Mouse (Mus musculus): ENCODE results near the gene Gm11937. TPM values are rescaled to one million over a fixed set of nuclear protein-coding genes. Genes with fewer than 3 reads are reported as not detected.

Gene Gm11937
- not detected for polyA plus RNA-seq (2017; shearing (Covaris generic))

GRCm38 (mm10) chr11:99610089-99610488, at the start of gene Gm11937:
Gm11937 (minus strand) TSS chr11:99610189.

GRCm38 (mm10) chr11:99658467-99659010, 48.5 kb upstream of the Gm11937 start, which contains the start of gene Gm11563:
Gm11563 (minus strand) TSS chr11:99658960.

GRCm38 (mm10) chr11:99650136-99650535, 40.1 kb upstream of the Gm11937 start, which contains the start of gene Gm11555:
Gm11555 (minus strand) TSS chr11:99650236.

GRCm38 (mm10) chr11:99643635-99644139, 33.7 kb upstream of the Gm11937 start, which contains the start of gene Krtap4-7:
Krtap4-7 (minus strand) TSS chr11:99644089.

GRCm38 (mm10) chr11:99634653-99635134, 24.7 kb upstream of the Gm11937 start, which contains the start of gene Krtap4-2:
Krtap4-2 (minus strand) TSS chr11:99635084.

GRCm38 (mm10) chr11:99628138-99628537, 18.1 kb upstream of the Gm11937 start, which contains the start of gene Krtap4-1:
Krtap4-1 (minus strand) TSS chr11:99628238.

GRCm38 (mm10) chr11:99620335-99620734, 10.3 kb upstream of the Gm11937 start, which contains the start of gene Gm11562:
Gm11562 (minus strand) TSS chr11:99620435.

GRCm38 (mm10) chr11:99614796-99615363, 4.9 kb upstream of the Gm11937 start, which contains the start of gene Krtap2-4:
Krtap2-4 (minus strand) TSS chr11:99614846.

GRCm38 (mm10) chr11:99603208-99603607, 6.8 kb downstream of the Gm11937 start, which contains the start of gene Gm11938:
Gm11938 (minus strand) TSS chr11:99603308.

GRCm38 (mm10) chr11:99597742-99598141, 12.2 kb downstream of the Gm11937 start, which contains the start of gene Krtap9-3:
Krtap9-3 (minus strand) TSS chr11:99598105.

GRCm38 (mm10) chr11:99590981-99591380, 19.0 kb downstream of the Gm11937 start, which contains the start of gene Krtap1-3:
Krtap1-3 (minus strand) TSS chr11:99591339.

GRCm38 (mm10) chr11:99583245-99583704, 26.7 kb downstream of the Gm11937 start, which contains the start of gene Krtap1-4:
Krtap1-4 (minus strand) TSS chr11:99583654.

GRCm38 (mm10) chr11:99580636-99581035, 29.4 kb downstream of the Gm11937 start, which contains the start of gene Krtap1-5:
Krtap1-5 (minus strand) TSS chr11:99581016.

GRCm38 (mm10) chr11:99566530-99566929, 43.5 kb downstream of the Gm11937 start, which contains the start of gene Krtap3-1:
Krtap3-1 (minus strand) TSS chr11:99566630.

Other genes with a start within 250 kb of the Gm11937 start
- not detected for gene Krt28, start 235.3 kb downstream of the Gm11937 start, polyA plus RNA-seq (2017; shearing (Covaris generic))
- gene Krt10, start 220.8 kb downstream of the Gm11937 start, polyA plus RNA-seq (2017; shearing (Covaris generic)): 15.0 TPM
- gene Krt12, start 187.9 kb downstream of the Gm11937 start, polyA plus RNA-seq (2017; shearing (Covaris generic)): not detected
- not detected for gene Krt20, start 172.0 kb downstream of the Gm11937 start, polyA plus RNA-seq (2017; shearing (Covaris generic))
- gene Krt23, start 117.1 kb downstream of the Gm11937 start, polyA plus RNA-seq (2017; shearing (Covaris generic)): not detected
- not detected for gene Krt39, start 88.9 kb downstream of the Gm11937 start, polyA plus RNA-seq (2017; shearing (Covaris generic))
- not detected for gene Krt40, start 67.0 kb downstream of the Gm11937 start, polyA plus RNA-seq (2017; shearing (Covaris generic))
- not detected for gene Krtap3-3, start 59.3 kb downstream of the Gm11937 start, polyA plus RNA-seq (2017; shearing (Covaris generic))
- gene Krtap3-2, start 53.3 kb downstream of the Gm11937 start, polyA plus RNA-seq (2017; shearing (Covaris generic)): not detected
- not detected for gene Gm11939, start 50.7 kb downstream of the Gm11937 start, polyA plus RNA-seq (2017; shearing (Covaris generic))
- gene Krtap3-1, start 43.6 kb downstream of the Gm11937 start, polyA plus RNA-seq (2017; shearing (Covaris generic)): not detected
- not detected for gene Krtap1-5, start 29.2 kb downstream of the Gm11937 start, polyA plus RNA-seq (2017; shearing (Covaris generic))
- gene Krtap1-4, start 26.5 kb downstream of the Gm11937 start, polyA plus RNA-seq (2017; shearing (Covaris generic)): not detected
- not detected for gene Krtap1-3, start 18.9 kb downstream of the Gm11937 start, polyA plus RNA-seq (2017; shearing (Covaris generic))
- gene Krtap9-3, start 12.1 kb downstream of the Gm11937 start, polyA plus RNA-seq (2017; shearing (Covaris generic)): not detected
- not detected for gene Gm11938, start 6.9 kb downstream of the Gm11937 start, polyA plus RNA-seq (2017; shearing (Covaris generic))
- gene Krtap2-4, start 4.7 kb upstream of the Gm11937 start, polyA plus RNA-seq (2017; shearing (Covaris generic)): not detected
- gene Gm11562, start 10.2 kb upstream of the Gm11937 start, polyA plus RNA-seq (2017; shearing (Covaris generic)): not detected
- gene Krtap4-1, start 18.0 kb upstream of the Gm11937 start, polyA plus RNA-seq (2017; shearing (Covaris generic)): not detected
- gene Krtap4-2, start 24.9 kb upstream of the Gm11937 start, polyA plus RNA-seq (2017; shearing (Covaris generic)): not detected
- gene Krtap4-7, start 33.9 kb upstream of the Gm11937 start, polyA plus RNA-seq (2017; shearing (Covaris generic)): not detected
- not detected for gene Gm11555, start 40.0 kb upstream of the Gm11937 start, polyA plus RNA-seq (2017; shearing (Covaris generic))
- gene Gm11563, start 48.8 kb upstream of the Gm11937 start, polyA plus RNA-seq (2017; shearing (Covaris generic)): not detected
- not detected for gene Krtap4-6, start 55.8 kb upstream of the Gm11937 start, polyA plus RNA-seq (2017; shearing (Covaris generic))
- gene Gm14190, start 80.6 kb upstream of the Gm11937 start, polyA plus RNA-seq (2017; shearing (Covaris generic)): not detected
- not detected for gene Gm14180, start 124.1 kb upstream of the Gm11937 start, polyA plus RNA-seq (2017; shearing (Covaris generic))
- not detected for gene Gm11595, start 162.7 kb upstream of the Gm11937 start, polyA plus RNA-seq (2017; shearing (Covaris generic))
- gene Krtap4-8, start 170.5 kb upstream of the Gm11937 start, polyA plus RNA-seq (2017; shearing (Covaris generic)): not detected
- gene Krtap4-9, start 175.0 kb upstream of the Gm11937 start, polyA plus RNA-seq (2017; shearing (Covaris generic)): not detected
- gene Gm11596, start 183.3 kb upstream of the Gm11937 start, polyA plus RNA-seq (2017; shearing (Covaris generic)): not detected
- gene Gm11569, start 188.7 kb upstream of the Gm11937 start, polyA plus RNA-seq (2017; shearing (Covaris generic)): not detected
- gene Gm11554, start 194.3 kb upstream of the Gm11937 start, polyA plus RNA-seq (2017; shearing (Covaris generic)): not detected
- gene Krtap4-13, start 199.7 kb upstream of the Gm11937 start, polyA plus RNA-seq (2017; shearing (Covaris generic)): not detected
- gene Gm11564, start 205.5 kb upstream of the Gm11937 start, polyA plus RNA-seq (2017; shearing (Covaris generic)): not detected
- not detected for gene 2300003K06Rik, start 227.9 kb upstream of the Gm11937 start, polyA plus RNA-seq (2017; shearing (Covaris generic))
- not detected for gene Krtap4-16, start 241.4 kb upstream of the Gm11937 start, polyA plus RNA-seq (2017; shearing (Covaris generic))
- not detected for gene Gm11568, start 247.7 kb upstream of the Gm11937 start, polyA plus RNA-seq (2017; shearing (Covaris generic))

All from CD4-positive, CD25-positive, alpha-beta regulatory T cell (primary cell).